Mouse (Mus musculus): ENCODE data around the gene Hba-x.

Hba-x gene

DNA sequence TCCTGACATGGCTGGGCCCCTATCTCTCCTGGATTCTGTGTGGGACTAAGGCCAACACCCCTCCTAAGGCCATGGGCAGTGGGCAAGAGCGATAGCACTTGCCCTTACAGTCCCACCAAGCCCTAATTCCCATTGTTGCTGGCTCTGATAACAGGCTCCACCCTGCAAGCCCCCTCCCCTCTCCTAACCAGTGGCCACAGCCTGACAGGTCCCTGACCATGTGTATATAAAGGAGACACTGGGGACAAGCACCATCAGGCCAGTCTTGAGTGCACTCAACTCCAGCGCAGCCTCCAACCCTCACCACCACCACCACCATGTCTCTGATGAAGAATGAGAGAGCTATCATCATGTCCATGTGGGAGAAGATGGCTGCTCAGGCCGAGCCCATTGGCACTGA, at the start of gene Hba-x:
TSS of gene Hba-x (plus strand) at position 54 of the 400 bp plus-strand sequence.
- no peak for DNase-seq (ENCODE audit: low read depth, low spot score)

DNA sequence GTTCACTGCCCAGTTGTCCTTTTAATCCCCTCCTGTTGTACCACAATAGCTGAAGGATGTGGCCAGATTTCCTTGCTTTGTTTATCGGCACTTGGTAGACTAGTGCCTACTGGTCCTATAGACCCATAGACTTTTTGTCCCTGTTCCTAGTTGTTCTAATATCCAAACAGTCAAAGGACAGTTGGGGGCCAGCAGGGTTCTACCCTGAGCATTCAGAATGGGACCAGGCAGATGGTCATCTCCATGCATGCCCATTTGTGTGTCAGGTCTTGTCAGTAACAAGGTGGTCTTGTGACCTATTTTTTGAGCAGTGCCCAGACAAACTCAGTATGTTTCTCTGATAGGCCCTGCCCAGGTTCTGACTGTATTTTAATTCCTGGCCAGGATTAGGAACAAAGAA, 49.2 kb upstream of the Hba-x start:
- DNase-seq (ENCODE audit: low read depth, low spot score) = peak; percentile 88

DNA sequence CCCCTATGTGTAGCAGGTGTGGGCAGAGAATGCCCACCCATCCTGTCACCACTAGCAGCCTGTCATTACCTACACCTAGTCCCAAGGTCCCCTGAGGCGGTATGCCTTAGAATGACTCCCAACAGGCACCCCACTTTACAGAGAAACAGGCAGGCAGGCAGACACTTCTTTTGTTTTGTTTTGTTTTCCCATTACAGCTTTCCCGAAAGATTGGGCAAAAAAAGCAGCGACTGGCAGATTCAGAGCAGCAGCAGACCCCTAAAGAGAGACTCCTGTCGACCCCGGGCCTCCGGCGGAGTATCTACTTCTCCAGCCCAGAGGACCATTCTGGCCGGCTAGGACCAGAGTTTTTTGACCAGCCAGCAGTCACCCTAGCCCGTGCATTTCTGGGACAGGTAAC, 48.6 kb upstream of the Hba-x start:
- DNase-seq (ENCODE audit: low read depth, low spot score) = no peak

DNA sequence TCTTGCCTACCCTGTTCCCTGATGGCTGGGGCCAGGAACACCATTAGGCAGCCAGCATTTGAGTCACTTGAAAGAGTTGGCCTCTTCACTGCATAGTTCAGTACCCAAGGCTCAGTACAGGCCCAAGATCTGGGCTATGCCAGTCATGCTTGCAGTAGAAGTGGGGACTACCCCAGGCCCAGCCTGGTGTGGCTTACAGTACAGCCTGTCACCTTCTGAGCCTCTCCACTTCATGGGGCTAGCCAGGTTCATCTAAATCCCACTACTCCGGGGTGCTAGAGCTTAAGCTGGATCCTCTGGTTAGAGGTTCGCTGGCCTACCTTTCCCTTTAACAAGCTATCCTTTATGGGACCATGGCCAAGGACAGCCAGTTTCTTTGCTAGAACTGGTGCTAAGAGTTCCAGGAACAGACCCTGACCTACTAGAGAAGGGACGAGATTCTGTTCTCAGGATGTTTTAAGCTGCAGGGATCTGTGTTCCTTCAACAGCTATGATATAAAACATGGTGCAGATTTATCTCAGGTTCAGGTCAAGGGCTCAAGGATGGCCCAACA, 47.8 kb upstream of the Hba-x start:
- no peak for DNase-seq (ENCODE audit: low read depth, low spot score)

DNA sequence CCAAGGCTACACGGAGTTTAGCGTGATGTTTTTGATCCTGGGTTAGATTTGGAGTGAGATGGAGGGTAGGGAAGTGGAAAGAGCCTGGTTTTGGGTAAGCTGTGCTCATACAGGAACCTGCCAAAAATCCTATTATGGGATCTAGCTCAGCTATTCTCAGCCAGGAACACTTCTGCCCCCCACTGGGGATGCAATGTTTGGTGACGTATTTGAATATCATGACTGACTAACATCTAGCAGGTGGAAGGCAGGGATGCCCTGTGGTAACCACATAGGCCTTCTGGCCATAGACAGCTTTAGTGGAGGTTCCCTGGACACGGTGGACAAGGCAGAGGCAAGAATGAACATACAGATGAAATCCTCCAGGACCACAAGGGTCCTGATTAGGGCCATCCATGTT, 46.0 kb upstream of the Hba-x start:
- peak; percentile 91 for DNase-seq (ENCODE audit: low read depth, low spot score)

DNA sequence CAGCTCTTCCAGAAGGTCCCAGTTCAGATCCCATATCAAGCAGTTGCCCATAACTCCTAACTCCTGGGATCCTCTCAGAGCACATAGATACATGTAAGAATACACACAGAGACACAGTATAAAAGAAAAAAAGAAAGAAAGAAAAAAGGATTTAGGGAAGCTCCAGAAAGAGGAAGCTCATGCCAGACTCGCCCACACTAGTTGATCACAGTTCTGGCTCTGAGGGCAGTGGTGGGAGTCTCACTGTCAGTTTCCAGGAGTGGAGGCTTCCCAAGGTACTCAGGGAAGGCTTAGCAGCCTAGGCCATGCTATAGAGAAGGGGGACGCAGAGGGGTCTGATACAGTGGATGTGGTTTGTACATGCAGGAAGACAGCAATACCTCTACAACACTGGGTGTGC, 45.1 kb upstream of the Hba-x start:
- DNase-seq (ENCODE audit: low read depth, low spot score) = peak; percentile 81

DNA sequence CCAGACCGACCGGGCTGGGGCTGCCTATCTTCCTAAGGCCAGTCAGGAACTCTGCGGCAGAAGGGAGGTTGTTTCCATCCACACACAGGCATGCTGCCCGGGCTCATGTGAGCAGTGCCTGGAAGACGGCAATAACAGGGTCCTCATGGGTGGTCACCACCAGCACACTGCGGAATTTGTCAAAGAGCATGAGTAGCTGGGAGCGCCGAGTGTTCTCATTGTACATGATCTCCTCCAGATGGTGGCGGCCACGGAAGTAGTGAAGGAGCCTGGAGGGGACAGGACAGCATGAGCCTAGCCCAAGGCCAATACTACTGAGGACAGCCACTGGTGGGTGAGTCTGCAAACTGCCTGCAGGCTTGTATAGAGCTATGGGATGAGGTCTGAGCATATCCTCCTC, 43.4 kb upstream of the Hba-x start:
- no peak for DNase-seq (ENCODE audit: low read depth, low spot score)

DNA sequence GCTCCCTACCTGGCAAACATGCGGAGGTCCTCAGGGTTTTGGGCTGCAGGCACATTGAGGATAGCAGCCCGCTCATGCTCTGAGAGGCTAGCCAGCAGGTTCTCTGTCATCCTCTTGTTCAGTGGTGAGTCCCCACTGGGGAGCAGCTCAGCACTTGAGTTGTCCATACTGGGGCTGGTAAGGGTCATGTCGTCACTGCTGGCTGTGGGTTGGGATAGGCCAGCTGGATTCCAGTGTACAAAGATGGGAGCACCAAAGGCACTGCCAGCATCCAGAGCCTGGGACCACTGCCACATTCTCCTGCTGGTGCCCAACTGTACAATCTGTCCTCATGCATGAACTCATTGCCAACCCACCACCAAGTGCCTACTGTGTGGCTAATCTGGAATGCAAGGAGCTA, 42.3 kb upstream of the Hba-x start:
- DNase-seq (ENCODE audit: low read depth, low spot score) = peak; percentile 65

DNA sequence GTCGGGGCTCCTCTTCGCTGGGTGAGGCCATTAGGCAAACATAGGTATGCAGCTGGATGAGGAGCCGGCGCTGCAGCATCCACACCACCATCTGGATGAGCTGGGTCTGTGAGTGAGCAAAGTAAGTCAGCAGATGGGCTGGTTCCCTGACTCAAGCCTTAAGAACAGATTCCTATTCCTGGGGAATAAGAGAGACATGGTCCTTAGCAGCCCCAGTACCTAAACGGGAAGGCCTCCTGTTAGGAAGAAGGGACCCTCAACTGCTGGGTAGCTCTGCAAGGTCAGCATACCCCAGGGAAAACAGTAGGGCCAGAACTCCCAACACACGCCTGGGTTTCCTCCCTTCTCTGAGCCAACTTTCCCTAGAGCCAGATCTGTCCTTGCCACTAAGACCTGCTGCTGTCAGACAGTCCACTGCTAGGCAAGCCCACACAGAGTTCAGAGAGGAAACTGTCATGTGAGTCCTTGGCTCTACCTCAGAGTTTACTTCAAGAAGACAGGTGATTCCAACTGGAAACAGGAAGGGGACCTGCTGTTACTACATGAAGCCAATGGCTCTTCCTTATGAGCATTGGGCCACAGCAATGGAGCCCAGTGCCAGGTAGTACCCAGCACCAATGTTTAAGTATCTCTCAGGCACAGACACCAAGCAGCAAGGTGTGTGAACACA, 41.2 kb upstream of the Hba-x start:
- DNase-seq (ENCODE audit: low read depth, low spot score) = peak; percentile 61

DNA sequence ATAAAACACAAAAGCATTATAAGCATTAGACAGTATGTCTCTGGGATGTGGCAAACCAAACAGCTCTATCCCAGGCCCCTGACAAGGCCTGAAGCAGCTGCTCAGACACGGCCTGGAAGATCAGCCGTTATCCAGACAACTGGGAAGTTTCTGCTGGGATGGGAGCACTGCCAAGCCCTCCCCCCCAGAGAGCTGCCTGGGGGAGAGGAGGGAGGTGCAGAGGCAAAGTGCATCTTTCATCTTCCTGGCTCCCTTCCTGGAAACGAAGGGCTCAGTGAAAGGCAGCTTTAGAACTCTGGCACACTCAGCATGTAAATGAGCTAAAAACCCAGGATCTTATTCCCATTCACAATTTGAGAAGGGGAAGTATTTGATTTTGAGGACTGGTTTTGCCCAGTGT, 40.6 kb upstream of the Hba-x start:
- peak; percentile 89 for DNase-seq (ENCODE audit: low read depth, low spot score)

DNA sequence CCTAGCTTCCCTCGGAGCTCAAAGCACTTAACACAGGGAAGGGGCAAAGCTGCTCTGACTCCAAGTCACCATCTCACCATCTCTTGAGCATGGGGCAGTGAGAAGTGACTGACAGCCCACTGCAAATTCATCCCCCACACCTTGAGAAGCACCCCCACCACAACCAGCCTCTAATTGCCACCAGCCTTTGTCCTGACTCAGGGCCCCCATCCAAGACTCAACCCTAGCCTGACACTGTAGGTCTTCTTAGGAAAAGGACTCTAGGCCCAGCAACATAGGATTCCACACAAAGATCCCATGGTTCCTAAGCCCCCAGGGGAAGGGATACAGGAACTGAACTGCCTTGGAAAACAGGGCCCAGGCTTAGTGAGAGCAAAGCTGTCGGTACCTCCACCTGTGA, 40.1 kb upstream of the Hba-x start:
- no peak for DNase-seq (ENCODE audit: low read depth, low spot score)

DNA sequence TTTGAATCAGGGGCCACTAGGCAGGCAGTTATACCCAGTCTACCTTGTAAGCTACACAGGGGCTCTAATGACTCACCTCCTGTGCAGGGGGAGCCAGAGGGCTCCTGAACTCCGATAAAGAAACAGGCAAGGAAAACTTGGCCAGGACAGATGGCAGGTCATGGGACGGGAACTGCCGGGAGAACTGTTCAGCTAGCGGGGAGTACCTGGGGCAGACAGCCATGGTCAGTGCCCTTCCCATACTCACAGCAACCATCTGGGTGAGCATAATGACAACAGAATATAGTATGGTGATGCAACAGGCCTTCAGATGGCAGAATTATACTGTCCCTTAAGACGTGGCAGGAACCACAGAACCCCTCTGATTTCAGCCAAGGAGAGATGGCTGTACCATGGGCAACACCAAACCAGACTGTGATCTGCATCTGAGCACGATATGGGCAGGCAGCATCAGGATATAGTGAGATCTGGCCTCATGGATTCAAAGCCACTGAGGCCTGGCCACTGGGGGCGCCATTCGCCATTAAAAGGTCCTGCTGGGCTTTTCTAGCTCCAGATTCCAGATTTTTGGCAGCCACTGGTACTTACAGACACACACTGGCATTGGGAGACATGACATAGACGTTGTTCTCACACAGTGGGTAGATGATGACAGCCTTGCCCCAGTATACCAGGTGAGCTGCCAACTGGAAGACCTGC, 39.3 kb upstream of the Hba-x start:
- peak; percentile 76 for DNase-seq (ENCODE audit: low read depth, low spot score)

DNA sequence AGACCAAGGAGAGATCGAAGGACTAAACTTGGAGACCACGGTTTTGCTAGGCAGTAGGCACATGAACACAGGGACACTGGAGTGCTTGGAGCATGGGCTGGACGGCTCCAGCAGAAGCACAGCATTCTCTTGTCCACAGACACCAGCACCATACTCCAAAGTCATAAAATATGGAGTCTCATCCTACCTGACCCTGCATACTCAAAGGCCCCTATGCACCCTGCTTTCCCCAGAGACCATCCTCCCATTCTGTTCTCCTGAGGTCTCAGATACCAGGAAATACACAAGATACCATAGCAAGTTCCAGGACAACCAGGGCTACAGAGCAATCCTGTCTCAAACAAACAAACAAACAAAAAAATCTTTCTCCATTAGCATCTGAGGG, 38.8 kb upstream of the Hba-x start:
- no peak for DNase-seq (ENCODE audit: low read depth, low spot score)

DNA sequence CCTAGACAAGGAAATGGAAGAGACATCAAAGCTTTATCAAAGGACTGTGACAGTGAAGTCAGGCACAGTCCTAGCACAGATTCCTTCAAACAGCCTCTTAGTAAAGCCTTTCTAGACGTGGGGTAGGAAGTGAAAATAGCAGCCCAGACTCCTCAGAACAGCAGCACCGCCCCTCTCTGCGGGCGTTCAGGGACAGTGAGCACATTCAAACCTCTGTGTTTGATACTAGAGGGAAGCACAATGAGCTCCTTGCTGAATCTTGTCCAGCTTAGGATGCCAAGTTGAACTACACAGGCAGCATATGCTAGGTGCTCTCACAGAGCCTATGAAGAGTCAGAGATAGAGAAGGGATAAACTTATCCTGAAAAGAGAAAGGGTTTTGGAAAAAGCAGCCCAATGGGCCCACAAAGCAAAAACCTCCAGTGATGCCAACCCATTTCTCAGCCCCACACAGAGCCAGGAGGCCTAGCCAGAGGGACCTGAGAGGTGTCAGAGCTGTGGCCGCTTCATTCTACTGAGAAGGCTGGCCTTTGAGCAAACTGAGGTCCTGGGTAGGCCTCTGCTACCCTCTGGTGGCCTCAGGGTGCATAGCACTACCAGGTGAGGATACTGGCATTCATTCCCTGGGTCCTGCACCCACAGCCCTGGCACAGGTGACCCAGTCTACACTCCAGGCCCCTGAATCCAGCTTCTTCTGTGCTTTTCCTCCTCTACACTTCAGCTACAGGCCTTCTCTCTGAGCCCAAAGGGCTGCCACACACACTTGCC, 37.9 kb upstream of the Hba-x start:
- peak; percentile 86 for DNase-seq (ENCODE audit: low read depth, low spot score)

DNA sequence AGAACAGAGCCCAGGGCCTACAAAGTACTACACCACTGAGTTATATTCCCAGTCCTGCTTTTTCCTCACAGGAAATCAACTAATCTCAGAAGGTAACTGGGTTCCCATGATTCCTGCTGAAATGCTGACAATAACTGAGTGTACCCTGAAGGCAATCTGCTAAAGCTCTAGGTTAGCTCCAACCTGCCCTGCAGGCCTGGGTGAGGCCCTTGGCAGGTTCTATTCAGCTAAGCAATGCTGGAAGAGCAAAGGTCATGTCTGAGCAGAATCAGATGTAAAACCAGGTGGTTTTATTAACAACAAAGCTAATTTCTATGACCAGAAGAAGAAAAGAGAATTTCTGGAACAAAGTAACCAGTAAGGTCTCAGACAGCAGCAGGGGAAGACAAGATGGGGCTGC, 34.8 kb upstream of the Hba-x start:
- no peak for DNase-seq (ENCODE audit: low read depth, low spot score)

DNA sequence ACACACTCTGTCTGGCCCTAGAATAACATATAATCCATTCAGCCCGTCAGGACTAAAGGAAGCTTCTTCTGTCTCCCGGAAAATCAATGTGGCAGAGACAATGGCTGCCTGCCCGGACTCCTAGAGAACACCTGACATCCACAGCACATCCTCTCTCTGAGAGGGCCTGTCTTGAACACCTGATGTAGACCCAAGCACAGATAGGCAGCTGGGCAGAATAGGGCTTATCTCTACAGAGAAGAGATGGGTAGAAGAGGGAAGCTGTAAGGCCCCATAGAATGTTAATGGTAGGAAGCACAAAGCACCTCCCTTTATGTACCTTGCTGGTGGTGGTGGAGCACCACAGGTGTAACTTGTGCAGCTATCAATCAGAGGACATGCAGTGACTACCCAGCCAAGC, 34.0 kb upstream of the Hba-x start:
- no peak for DNase-seq (ENCODE audit: low read depth, low spot score)

DNA sequence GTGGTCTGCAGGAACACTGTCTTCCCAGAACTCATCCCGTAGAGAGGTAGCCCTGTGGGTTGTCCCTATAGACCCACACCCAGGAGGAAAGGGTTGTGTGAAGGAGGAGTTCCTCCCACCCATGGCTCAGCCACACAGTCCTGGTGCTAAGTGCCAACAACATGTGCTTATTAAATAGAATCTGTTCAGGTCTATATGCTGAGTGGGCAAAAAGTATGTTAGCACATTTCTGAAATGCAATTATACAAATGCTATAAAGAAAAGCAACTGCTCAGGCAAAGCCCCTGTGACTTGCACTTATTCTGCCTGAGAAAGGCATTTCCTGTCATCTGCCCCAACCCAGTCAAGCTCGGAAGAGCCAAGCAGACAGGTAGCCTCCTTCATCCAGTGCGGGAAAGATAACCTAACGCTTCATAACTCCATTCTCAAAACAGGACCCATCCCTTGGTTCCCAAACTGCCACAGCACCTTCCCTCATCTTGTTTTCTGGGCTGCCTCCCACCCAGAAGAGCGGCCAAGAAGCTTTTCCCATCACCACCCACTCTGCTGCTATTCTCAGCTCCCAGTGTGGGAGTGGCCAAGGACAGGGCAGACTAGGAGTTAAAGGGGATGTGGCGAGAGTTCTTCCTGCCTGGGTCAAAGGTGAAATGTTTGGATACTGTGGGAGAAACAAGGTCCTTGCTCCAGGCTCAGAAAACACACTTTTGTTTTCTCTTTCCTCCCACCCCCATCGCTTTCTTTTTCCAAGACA, 32.8 kb upstream of the Hba-x start:
- DNase-seq (ENCODE audit: low read depth, low spot score) = peak; percentile 75

DNA sequence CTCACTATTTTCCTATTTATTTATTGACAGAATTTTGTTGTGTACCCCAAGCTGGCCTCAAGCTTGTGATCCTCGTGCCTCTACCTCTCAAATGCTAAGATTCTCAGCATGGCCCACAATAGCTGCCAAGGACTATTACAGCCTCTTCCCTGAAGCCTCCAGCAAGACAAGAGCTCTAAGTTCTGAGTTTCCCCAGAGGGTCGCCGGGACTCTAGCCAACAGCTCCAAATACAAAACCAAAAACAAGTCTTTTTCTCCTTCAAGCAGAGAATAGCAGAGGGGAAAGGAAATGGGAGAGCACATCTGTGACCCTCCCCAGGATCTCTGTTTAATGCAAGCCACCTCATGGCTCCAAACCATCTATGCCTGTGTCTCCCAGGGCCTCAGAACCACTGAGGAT, 32.1 kb upstream of the Hba-x start:
- DNase-seq (ENCODE audit: low read depth, low spot score) = no peak

DNA sequence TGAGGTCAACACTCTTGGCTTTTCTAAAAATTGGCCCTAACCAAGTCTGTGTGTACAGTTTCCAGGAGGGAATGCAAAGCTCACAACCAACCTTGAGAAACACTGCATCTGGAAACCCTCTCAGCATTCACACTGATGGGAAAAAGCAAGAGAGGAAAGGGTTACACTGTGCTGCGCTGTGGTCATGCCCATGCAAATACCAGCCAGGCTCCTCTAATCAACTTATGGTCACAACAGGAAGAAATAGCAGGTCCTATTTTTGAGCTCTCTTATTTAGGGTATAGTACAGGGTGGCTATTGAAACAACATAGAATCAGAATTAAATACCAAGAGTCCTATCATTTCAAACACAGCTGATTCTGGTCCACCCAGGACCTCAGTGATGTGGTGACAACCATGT, 31.6 kb upstream of the Hba-x start:
- DNase-seq (ENCODE audit: low read depth, low spot score) = no peak

DNA sequence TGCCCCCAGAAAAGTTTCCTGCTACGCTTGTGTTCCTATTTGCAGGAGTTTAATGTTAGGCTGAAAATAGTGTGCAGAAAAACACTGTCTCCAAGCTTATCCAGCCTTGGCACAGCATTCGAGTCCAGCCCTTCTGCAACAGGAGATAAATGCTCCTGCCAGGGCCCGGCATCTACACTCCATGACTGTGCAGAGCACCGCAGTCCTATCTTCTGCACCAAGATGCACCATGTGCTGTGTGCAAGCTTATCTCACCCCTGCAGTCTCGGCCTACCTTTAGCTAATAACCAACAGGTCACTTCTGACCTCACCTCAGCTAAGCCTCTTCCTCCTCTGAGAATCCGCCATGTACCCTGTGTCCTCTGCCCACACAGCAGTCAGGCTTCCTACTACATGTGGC, 30.6 kb upstream of the Hba-x start:
- DNase-seq (ENCODE audit: low read depth, low spot score) = no peak

DNA sequence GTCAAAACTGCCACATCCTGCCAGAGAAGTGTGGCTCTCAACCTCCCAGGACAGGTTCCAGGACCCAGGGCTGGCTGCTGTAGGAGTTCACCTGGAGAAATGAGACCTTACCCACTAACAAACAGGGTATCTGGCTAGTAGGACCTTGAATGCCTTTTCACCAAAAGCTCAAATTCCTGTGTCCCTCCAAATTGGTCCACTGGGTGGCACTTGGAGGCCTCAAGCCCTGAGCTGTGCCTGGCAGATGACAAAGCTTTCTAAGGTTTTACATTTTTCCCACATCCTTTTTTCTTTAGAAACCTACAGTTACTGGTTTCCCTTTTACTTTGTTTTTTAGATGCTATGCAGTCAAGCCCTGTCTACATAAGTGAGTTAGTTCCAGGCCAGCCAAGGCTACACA, 29.1 kb upstream of the Hba-x start:
- no peak for DNase-seq (ENCODE audit: low read depth, low spot score)

DNA sequence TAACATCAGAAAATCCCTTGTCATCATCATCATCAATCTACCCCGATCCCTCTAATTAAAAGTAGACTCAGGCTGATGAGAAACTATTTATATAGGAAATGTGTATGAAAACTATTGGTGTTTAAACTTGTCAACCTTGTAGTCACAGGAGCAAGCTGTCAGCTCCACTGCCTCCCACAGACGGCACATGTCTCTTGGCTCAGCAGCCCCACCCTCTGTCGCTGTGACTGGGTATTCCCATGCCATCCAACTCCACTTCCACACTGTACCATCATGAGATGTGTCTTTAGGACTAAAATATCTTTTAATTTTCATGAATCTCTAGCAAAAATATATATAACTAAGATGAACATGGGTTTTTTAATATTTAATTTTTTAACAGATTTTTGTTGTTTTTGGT, 27.9 kb upstream of the Hba-x start:
- peak; percentile 60 for DNase-seq (ENCODE audit: low read depth, low spot score)
